Mouse (Mus musculus) embryonic facial prominence, embryonic 12.5 days (tissue): ENCODE measurements at regions not wholly inside any gene's neighbourhood (a gene's known extent, or its start where the extent isn't known, plus 50 kb on each side); places are given as distances from the start of the nearest gene placed in this dataset.
A peak's percentile ranks its signal among the peaks of the same experiment; 100 is the strongest.

Experiments
- ATAC-seq: fragments of 200-750 bp; cut with Nextera tagmentation; 2 replicates; pipeline ENCODE4 v1.8.0; 2017; ENCODE audit not compliant: insufficient number of reproducible peaks, insufficient read depth, low FRiP score, low TSS enrichment
- H3K27ac ChIP-seq: fragments of 300-500 bp; sonication (generic); 2 replicates; pipeline ENCODE4 v1.5.1; 2016; ENCODE audit warnings: mild to moderate bottlenecking
- H3K27me3 ChIP-seq: fragments of 300-500 bp; sonication (generic); 2 replicates; pipeline ENCODE4 v1.6.1; 2016; ENCODE audit warnings: mild to moderate bottlenecking, moderate library complexity
- H3K36me3 ChIP-seq: fragments of 300-500 bp; sonication (generic); 2 replicates; pipeline ENCODE4 v1.6.1; 2016; ENCODE audit warnings: mild to moderate bottlenecking
- H3K4me1 ChIP-seq: fragments of 300-500 bp; sonication (generic); 2 replicates; pipeline ENCODE4 v1.6.1; 2016
- H3K4me2 ChIP-seq: fragments of 300-500 bp; sonication (generic); replicated peaks from 2 replicates; pipeline ENCODE4 v1.6.1; 2016; ENCODE audit warnings: mild to moderate bottlenecking, moderate library complexity
- H3K4me3 ChIP-seq: fragments of 300-500 bp; sonication (generic); 2 replicates; pipeline ENCODE4 v1.5.1; 2016; ENCODE audit warnings: mild to moderate bottlenecking
- H3K9ac ChIP-seq: fragments of 300-500 bp; sonication (generic); 2 replicates; pipeline ENCODE4 v1.6.1; 2016; ENCODE audit warnings: mild to moderate bottlenecking, moderate library complexity
- H3K9me3 ChIP-seq: fragments of 300-500 bp; sonication (generic); 2 replicates; pipeline ENCODE4 v1.6.1; 2016; ENCODE audit warnings: mild to moderate bottlenecking, moderate library complexity
- WGBS: fragments of 180-500 bp; shearing (Covaris S2); methylation state at CpG from one replicate; pipeline ENCODE4 v1.1.7; 2016; 5-methylcytosine and 5-hydroxymethylcytosine counted together

DNA sequence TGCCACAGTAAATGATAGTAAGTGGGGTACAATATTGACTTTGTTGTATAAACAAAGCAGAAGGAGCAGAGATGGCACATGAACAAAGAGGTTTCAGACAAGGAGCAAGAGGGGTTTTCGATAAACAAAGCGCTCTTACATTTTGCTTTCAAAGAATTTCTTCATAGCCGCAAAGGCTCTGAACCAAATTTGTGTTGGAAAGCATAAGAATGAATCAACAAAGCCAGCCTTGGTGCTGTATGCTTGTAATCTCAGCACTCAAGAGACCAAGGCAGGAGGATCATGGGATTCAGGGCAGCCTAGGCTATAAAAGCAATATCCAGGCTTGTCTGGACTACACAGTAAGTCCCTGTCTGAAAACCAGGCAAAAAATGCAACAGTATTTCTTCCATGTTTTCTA, 62.0 kb upstream of the Clint1 start:
- no peaks in the 10 kb centered on the region for H3K9me3 ChIP-seq
- H3K36me3 ChIP-seq: no peaks in the 10 kb centered on the region
- no peak overlapping the region for H3K4me3 ChIP-seq
- H3K9ac ChIP-seq: no peak overlapping the region
- H3K4me2 ChIP-seq: no peak overlapping the region
- H3K27ac ChIP-seq: no peak overlapping the region
- H3K27me3 ChIP-seq: no peaks in the 10 kb centered on the region
- ATAC-seq: no peak
- 83% methylated on average over 3 of the region's 3 CpGs for WGBS
- H3K4me1 ChIP-seq: 0 out of 2 replicates have a peak, but pooled peaks cover 2% of the 10 kb centered on the region

DNA sequence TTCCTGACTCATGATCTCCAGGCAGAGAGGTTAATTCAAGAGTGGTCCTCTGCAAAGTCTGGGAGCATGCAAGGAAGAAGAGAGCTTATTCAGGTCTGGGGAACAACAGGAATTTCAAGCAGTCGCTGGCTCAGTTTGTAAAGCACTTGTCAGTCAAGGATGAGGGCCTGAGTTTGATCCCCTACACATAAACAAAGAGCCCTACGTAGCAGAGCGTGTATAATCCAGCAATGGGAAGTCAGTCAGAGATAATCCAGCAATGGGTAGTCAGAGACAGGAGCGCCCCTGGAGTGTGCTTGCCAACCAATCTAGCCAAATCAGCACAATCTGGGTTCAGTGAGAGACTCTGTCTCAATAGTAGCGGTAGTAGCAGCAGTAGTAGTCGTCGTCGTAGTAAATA, 61.3 kb upstream of the Clint1 start:
- Histone ChIP-seq H3K9me3 (no peaks in the 10 kb centered on the region), H3K9ac (no peak overlapping the region), H3K27ac (no peak overlapping the region), H3K36me3 (no peaks in the 10 kb centered on the region), H3K4me1 (no peaks in the 10 kb centered on the region), H3K4me3 (no peak overlapping the region), H3K27me3 (no peaks in the 10 kb centered on the region), H3K4me2 (no peak overlapping the region)
- 65% methylated on average over 8 of the region's 8 CpGs for WGBS
- ATAC-seq: 0 out of 2 replicates have a peak, but pooled peaks have one; percentile 28

GRCm38 (mm10) chr11:45791696-45792095, 60.2 kb upstream of the Clint1 start:
- Histone ChIP-seq H3K4me3 (no peak overlapping the region), H3K4me1 (no peaks in the 10 kb centered on the region), H3K9ac (no peak overlapping the region), H3K36me3 (no peaks in the 10 kb centered on the region), H3K27me3 (no peaks in the 10 kb centered on the region), H3K4me2 (no peak overlapping the region), H3K27ac (no peak overlapping the region), H3K9me3 (no peaks in the 10 kb centered on the region)
- WGBS: 89% methylated on average over 2 of the region's 2 CpGs
- no peak for ATAC-seq

DNA sequence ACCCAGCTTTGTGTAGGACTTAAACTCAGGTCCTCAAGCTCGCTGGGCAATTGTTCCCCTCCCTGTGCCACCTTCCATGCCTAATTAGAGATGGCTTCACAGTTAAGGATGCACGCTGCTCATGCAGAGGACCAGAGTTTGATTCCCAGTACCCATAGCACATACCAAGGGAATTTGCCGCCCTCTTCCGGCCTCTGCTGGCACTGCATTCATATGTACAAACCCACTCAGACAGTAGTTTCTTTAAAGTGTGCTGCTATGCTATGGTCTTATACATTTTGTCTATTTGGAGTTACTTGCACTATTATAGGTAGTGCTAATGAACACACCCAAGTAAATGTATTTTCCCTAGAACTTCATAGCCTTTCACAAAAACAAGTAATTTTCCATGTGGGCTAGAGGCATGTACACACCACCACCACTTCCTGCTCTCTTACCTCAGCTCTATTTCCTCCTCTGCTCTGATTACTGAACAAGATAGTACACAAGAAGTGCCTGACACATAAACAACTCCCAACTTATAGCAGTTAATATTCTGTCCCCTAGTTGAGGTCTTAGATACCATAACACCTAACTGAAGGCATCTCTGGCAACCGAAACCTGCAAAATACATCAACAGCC, 57.4 kb upstream of the Clint1 start:
- no peak for ATAC-seq
- no peak overlapping the region for H3K9ac ChIP-seq
- 70% methylated on average over 5 of the region's 5 CpGs for WGBS
- no peak overlapping the region for H3K4me3 ChIP-seq
- H3K27ac ChIP-seq: no peak overlapping the region
- H3K9me3 ChIP-seq: no peaks in the 10 kb centered on the region
- no peaks in the 10 kb centered on the region for H3K27me3 ChIP-seq
- H3K4me1 ChIP-seq: peaks cover 5% of the 10 kb centered on the region; the same call in 1 of the 2 replicates
- H3K36me3 ChIP-seq: no peaks in the 10 kb centered on the region
- H3K4me2 ChIP-seq: no peak overlapping the region

DNA sequence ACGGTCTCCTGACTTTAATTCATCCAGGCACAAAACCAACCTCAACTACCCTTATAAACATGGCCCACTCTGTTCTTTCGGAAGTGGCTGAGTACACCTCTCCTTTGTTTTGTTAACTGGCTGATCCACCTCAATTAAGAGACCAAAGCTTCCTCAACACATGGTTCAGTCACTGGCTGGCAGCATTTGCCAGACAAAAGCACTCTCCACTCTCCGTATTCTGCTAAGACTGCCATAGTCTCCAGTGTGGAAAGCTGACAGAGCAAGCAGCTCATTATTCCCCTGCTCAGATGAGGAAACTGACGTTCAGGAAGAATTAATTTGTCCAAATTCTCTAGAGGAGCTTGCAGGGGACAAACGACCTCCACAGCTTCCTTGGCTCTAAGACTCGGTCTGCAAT, 56.5 kb upstream of the Clint1 start:
- no peak for ATAC-seq
- H3K36me3 ChIP-seq: no peaks in the 10 kb centered on the region
- H3K4me2 ChIP-seq: no peak overlapping the region
- no peaks in the 10 kb centered on the region for H3K9me3 ChIP-seq
- H3K4me3 ChIP-seq: no peak overlapping the region
- H3K9ac ChIP-seq: no peak overlapping the region
- no peak overlapping the region for H3K27ac ChIP-seq
- peaks cover 9% of the 10 kb centered on the region for H3K4me1 ChIP-seq
- H3K27me3 ChIP-seq: no peaks in the 10 kb centered on the region
- 39% methylated on average over 6 of the region's 6 CpGs for WGBS

DNA sequence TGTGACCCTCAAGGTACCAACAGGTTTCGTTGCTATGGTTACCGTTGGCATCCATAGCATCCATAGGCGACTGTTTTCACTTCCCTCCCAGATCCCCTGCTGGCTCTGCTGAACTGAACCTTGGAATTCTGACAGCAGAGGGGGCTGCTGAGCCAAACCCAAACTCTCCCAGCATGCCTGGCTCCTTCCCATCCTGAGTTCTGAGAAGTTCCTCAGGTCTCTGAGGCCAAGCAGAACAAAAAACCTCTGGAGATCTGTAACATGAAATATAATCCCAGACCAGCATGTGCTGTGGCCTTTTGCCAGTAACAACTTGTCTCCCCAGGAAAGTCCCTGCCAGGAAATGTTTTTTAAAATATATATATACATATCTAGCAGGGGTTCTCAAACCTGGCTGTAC, 56.1 kb upstream of the Clint1 start:
- Histone ChIP-seq H3K36me3 (no peaks in the 10 kb centered on the region), H3K27me3 (no peaks in the 10 kb centered on the region), H3K4me3 (no peak overlapping the region), H3K4me1 (peaks cover 9% of the 10 kb centered on the region), H3K9ac (no peak overlapping the region), H3K9me3 (no peaks in the 10 kb centered on the region), H3K4me2 (no peak overlapping the region), H3K27ac (no peak overlapping the region)
- 23% methylated on average over 3 of the region's 3 CpGs for WGBS
- ATAC-seq: no peak

DNA sequence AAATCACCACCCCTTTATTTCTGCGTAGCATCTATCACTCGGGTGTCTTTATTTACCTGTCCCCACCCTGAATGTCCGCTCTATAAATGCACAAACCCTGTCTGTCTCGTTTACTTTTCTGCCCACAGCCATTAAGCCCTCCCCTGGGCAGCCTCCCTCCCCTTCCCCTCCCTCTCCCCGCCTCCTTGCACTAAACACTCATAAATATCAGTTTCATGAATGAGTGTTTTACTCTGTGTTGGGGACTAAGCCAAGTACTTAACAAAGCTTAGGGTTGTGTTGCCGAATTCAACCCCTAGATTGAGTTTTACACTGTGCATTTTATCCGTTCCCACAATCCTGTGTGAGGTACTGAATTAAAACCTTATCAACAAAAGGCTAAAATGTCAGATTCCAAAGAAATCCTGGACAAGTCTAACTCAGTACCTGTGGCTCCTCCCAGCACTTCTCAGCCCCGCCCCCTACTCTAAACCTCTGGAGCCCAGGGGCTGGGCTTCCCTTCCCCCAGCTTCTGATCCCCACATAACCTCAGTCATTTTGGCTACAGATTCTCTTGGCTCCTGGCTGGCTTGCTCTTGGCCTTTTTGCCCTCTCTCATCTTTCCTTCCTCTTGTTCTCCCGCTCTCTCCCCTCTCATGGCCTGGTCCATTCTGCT, 52.0 kb upstream of the Clint1 start:
- Histone ChIP-seq H3K27me3 (no peaks in the 10 kb centered on the region), H3K27ac (no peak overlapping the region), H3K36me3 (no peaks in the 10 kb centered on the region), H3K4me1 (peaks cover 9% of the 10 kb centered on the region), H3K9ac (no peak overlapping the region), H3K4me2 (0 out of 2 replicates have a peak overlapping the region, but pooled peaks have one; percentile 15), H3K4me3 (no peak overlapping the region), H3K9me3 (no peaks in the 10 kb centered on the region)
- 32% methylated on average over 9 of the region's 9 CpGs for WGBS
- peak; percentile 22; the same call in 1 of the 2 replicates for ATAC-seq
